Mouse (Mus musculus) thymus, adult 2 months (tissue): Measurements from ENCODE around the gene Paf1.

ENCODE experiments used
- CTCF ChIP-seq: fragments of 200-500 bp; IDR thresholded peaks from 2 replicates; pipeline ENCODE4 v1.5.1; 2012; ENCODE audit warnings: mild to moderate bottlenecking, control low read depth, low read length, moderate library complexity, borderline replicate concordance; ENCODE audit not compliant: control insufficient read depth, poor library complexity, insufficient read depth; ENCODE audit errors: extremely low read depth
- POLR2A ChIP-seq: fragments of 200-500 bp; IDR thresholded peaks from 2 replicates; pipeline ENCODE4 v1.6.1; 2012; ENCODE audit warnings: mild to moderate bottlenecking, low read length, control low read depth, moderate library complexity; ENCODE audit not compliant: control insufficient read depth, poor library complexity, insufficient read depth; ENCODE audit errors: extremely low read depth

DNA sequence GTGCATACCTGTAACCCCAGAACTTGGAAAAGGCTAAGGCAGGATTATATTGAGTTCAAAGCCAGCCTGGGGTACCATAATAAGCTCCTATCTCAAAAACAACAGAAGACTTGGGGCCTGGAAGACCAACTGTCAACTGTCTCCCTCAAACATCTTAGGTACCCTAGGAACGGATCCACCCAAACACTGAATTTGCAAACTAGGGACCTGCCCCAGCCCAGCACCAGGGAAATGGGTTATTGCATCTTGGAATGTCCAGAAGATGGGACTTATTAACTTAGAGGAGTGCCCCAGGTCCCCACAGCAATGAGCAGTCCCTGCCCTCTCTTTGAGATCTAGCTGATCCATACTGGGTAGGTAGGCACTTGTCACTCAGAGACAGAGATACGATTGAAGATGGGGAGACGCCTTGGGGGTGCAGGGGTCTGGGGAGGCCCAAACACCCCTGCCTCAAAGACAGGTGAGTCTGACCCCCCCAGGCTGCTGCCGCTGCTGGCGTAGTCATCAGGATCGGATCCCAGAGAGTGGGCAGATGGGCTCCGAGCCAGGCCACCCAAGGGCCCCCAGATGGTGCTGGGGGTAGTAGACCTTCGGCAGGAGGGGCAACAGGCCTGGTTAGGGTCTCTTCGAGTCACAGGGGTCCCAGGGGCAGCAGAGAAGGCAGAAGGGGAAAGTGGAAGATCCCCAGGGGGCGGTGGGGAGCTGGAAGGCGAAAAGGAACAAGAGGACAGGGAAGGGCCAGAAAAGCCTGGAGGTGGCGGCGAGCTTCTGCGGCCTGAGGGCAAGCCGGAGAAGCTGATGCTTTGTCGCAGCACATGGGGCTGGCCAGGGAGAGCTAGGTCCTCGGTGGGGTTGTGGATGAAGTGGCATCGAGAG is 15.3 kb upstream of the Paf1 start:
- TF ChIP-seq CTCF: no peak
- no peak for TF ChIP-seq POLR2A
